Mouse (Mus musculus): ENCODE measurements around the gene Gm42957. TPM values are rescaled to one million over a fixed set of nuclear protein-coding genes. Genes with fewer than 3 reads are reported as not detected.
A peak's percentile ranks its signal among the peaks of the same experiment; 100 is the strongest.
"Not testable (repeated sequence)": the region's sequence is repeated elsewhere in the genome, so short reads cannot be mapped to it uniquely, and the experiment has no call there.

Gene Gm42957
- polyA plus RNA-seq, 1 experiment from 2014 or later = not detected

DNA sequence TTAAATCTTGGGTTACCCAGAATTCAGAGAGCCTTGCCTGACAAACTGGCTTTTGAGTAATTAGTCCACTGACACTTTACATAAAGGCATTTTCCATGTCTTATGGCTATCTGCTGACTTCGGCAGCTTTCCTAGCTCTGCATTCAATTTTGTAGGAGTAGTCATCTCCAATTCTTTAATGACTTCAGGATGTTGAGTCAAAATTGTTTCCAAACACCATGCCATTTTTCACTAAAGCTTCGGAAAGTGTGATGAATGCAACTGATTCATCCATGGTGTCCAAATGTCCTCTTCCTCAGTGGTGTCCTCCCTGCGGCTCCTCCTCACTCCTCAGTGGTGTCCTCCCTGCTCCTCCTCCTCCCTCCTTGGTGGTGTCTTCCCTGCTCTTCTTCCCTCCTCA lies 17.3 kb upstream of the Gm42957 start:
- DNase-seq (ENCODE audit: low spot score) = no peak

DNA sequence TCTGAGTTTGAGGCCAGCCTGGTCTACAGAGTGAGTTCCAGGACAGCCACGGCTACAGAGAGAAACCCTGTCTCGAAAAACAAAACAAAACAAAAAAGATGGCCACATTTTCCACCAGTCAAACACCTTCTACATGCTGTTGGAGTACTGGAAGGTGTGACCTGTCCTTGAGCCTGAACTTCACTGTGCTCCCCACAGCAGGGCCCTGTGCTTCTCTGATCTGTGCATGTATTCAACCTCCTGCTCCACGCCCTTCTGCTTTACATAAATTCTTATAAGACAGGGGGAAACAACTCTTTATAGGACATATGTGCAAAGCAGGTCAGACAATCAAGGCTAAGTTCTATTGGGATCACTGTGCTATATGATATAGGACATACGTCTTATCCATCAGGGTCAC lies 12.1 kb upstream of the Gm42957 start:
- no peak for DNase-seq (ENCODE audit: low spot score)

DNA sequence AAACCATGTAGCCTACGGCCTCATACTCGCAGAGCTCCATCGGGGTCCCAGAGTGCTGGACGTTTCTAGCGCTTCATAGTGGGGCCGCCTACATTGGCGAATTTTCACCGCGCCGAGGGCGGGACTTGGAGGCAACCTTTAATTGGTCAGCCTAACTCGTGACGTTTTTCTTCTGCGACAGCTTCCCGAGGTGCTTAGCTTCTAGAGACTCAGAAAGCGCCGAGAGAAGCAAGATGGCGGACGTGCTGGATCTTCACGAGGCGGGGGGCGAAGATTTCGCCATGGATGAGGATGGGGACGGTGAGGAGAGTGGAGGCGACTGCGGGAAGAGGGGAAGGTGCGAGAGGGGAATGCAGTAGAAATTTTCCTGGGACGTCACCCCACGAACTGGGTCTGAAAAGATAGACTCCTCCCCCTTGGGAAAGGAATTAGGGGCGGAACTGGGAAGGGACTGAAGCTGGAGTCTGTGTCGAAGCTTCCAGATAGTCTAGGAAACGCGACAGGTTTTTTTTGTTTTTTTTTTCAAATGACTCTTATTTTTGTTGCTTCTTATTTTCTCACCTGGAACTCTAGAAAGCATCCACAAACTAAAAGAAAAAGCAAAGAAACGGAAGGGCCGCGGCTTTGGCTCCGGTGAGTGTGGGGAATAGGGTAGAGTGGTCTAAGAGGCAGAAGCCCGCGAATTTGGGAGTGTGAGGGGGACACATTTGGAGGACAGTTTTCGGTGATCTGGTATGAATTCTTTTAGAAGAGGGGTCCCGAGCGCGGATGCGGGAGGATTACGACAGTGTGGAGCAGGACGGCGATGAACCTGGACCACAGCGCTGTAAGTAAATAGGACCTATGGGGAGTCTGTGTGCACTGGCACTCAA lies 5.3 kb upstream of the Gm42957 start, which contains the start of gene Rbm8a:
Rbm8a (plus strand) TSS at position 205 of the 872 bp plus-strand sequence.
- peak; percentile 97 for DNase-seq (ENCODE audit: low spot score)

DNA sequence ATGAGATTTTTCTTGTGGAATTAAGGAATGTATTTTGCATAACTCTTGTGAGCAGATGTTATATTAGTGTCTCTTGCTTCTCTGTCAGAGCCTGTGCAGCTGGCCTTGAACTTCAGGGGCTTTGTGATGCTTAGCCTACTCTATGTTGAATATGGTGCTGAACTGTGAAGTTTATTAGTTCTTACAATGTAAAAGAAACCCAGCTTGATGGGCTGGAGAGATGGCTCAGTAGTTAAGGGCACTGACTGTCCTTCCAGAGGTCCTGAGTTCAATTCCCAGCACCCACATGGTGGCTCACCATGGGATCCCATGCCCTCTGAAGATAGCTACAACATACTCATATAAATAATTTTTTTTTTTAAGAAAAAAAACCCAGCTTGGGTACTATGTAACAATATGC lies 3.2 kb upstream of the Gm42957 start:
- no peak for DNase-seq (ENCODE audit: low spot score)

DNA sequence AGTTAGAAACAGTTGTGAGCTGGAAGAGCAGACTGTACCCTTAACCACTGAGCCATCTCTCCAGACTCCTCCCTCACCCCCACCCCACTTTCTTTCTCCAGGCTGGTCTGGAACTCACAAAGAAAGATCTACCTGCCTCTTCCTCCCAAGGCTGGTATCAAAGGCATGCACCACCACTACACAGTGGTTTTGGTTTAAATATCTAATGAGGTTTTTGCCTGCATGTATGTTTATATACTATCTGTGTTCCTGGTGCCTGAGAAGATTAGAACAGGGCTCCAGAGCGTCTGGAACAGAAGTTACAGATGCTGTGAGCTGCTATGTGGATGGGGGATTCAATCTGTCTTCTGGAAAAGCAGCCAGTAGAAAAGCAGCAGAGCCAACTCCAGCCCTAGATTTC lies 1.3 kb upstream of the Gm42957 start:
- no peak for DNase-seq (ENCODE audit: low spot score)

DNA sequence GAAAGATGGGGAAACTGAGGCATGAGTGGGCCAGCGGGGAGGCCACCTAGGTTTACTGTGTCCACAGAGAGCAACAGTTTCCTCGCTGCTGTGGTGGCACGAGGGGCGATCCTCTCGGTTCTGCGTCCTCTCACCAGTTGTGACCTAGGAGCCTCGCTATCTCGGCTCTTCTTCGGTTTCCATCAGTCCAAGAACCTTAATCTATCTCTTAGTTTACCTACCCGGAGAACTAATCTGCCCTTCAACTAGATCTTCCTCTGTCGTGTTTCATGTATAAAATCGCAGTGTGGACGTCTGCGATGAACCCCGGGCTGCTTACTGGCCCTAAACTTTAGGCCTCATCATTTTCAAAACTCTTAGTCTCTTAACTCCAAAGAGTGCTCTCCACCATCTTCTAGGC lies 632 bp downstream of the Gm42957 start:
- DNase-seq (ENCODE audit: low spot score) = peak; percentile 2

DNA sequence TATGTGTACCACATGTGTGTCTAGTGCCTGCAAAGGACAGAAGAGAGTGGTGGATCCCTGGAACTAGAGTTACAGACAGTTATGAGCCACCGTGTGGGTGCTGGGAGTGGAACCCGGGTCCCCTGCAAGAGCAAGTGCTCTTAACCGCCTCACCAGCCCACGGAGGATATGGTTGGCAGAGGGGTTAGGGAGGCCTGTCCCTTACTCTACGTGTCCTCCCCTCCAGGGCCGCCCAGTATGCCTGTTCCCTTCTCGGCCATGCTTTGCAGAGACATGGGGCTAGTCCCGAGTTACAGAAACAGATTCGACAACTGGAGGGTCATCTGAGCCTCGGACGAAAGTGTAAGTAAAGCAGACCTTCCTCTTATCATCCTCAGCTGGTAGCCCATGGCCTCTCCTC lies 1.2 kb downstream of the Gm42957 start:
- no peak for DNase-seq (ENCODE audit: low spot score)

DNA sequence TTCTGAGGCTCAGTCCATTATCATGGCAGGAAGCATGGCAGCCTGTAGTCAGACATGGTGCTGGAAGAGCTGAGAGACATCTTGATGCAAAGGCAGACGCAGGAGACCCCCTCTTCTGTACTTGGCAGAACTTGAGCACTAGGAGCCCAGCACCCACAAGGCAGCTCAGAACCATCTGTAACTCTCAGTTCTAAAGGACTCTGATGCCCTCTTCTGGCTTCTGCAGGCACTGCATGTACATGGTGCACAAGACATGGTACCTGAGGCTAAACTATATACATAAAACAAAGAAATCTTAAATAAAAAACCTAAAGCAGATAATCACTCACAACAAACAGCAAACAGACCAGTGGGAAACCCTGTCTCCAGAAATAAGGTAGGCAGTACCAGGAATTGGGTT lies 3.9 kb downstream of the Gm42957 start:
- peak; percentile 70 for DNase-seq (ENCODE audit: low spot score)

DNA sequence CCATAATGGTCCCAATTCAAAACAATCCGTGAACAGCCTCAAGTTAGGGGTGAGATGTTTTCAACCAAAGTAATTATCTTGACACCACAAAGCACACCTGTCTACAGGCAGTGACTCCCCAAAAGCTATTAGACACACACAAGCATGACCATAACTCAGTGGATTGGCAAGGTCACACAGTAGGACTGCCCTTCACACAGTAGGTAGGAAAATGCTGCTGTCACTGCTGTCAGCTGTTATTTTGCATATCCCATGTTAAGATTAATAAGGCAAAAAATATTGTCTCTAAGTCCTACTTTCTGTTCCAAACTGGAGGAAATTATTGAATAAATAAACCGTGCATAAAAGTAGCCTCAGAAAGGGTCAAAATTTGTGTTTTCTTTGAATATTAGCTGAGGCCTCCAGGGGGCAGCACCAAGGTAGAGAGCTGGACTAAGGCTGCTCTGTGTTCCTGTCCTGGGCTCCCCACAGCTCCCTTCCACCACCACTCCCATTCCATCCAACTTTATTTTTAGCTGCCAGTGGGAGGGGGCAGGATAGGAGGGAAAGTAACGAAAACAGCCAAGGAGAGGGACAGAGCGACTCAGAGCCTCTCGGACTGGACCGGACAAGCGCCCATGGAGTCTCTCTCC lies 9.9 kb downstream of the Gm42957 start, which contains the start of gene Itga10:
Itga10 (plus strand) TSS at position 567 of the 632 bp plus-strand sequence.
- no peak for DNase-seq (ENCODE audit: low spot score)

DNA sequence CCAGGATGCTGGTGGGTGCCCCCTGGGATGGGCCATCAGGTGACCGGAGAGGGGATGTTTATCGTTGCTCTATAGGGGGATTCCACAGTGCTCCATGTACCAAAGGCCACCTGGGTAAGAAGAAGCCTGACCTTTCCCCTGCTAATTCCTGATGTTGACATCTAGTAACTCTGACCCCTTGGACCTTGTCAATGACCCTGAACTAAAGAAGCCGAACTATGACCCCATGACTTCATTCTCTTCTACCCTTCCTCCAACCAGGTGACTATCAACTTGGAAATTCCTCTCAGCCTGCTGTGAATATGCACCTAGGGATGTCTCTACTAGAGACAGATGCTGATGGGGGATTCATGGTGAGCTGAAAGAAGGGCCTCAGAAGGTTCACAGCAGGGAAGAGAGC lies 12.1 kb downstream of the Gm42957 start:
- no peak for DNase-seq (ENCODE audit: low spot score)

DNA sequence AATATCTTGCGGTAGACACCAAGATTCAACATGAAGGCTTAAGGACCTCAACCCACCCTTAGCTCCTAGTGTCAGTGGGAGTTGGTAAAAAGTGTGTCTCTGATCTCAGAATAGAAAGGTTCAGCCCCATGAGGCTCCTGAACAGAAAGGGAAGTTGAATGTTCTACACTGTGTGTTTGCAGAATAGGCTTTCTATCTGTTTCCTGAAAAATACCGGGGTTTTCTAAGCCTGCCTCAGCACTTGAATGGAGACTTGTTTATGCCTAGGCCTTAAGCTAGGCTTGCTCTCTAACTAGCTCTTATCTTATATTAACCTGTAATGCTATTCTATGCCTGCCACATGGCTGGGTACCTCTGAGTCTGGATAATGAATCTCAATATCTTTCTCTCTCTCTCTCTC lies 25.6 kb downstream of the Gm42957 start:
- no peak for DNase-seq (ENCODE audit: low spot score)

DNA sequence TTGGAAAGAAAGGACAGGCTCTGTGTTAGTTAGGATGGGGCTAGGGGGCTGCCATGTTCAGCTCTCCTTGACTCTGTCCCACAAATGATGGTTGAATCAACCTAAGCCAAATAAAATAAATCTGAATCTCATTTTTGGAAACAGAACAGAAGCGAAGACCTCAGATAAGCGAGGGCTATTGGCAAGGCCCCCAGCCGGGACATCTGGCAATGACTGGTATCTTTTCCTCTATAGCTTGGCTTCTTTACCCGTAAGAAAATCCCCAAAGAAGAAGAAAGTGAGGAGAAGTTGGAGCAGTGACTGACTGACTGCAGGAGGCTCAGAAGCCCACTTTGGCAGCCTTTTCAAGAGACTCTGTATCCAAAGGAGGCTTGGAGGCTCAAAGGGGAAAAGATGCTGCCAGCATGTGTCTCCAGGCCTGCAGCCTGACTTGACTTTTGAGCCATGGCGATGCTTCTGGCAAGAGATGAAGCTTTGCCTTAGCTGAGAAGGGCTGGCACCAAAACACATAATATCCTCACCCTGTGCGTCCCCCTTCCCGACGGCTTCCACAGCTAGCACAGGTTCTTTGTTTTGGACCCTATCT lies 27.6 kb downstream of the Gm42957 start:
- DNase-seq (ENCODE audit: low spot score) = no peak

DNA sequence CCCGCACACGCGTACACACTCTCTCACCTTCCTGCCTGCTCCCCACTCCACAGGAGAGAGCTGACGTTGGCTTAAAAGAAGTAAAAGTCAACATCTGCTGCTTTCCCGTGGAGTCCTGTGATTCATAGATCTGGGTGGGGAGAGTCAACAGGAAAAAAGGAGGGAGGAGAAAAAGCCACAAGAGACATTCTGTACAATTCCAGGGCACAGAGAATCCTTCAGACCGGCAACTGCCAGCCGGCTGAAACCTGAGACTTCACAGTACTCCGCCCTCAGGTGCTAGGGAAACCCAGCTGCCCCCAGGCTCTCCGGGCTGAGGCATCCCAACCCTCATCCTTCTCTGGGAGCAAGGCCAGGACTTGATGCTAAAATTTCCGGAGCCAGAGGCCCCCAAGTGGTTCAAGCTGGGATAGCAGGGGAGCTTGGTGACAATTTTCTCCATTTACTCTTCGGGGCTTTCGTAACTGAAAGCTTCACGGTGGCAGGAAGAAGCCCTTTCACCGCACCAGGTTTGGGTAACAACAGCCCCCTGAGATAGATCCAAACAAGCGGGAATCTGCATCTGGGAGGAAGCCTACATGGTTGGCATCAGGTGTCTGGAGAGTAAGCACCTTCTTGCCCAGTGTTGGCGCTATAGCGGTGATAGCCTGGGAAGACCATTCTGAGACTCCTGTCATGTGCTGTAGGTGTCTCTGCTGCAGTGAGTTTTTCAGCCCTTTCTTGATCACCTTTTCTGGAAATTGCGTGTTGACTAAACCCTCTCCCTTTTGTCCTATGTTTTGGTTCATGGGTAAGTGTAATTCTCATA lies 28.4 kb downstream of the Gm42957 start:
- peak; percentile 84 for DNase-seq (ENCODE audit: low spot score)

DNA sequence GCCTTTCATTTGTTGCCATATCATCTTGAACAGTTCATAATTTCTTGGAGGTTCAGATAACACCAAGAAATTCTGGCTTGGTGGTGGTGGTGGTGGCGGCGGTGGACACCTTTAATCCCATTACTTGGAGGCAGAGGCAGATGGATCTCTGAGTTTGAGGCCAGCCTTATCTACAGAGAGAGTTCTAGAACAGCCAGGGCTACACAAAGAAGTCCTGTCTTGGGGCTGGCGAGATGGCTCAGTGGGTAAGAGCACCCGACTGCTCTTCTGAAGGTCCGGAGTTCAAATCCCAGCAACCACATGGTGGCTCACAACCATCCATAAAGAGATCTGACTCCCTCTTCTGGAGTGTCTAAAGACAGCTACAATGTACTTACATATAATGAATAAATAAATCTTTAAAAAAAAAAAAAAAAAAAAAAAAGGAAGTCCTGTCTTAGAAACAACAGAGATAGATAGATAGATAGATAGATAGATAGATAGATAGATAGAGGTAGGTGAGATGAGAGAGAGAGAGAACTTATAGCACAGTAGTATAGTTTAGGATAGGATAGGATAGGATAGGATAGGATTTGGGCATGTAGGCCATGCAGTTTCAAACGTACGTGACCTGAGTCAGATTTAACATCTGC lies 30.6 kb downstream of the Gm42957 start:
- not testable (repeated sequence) for DNase-seq (ENCODE audit: low spot score)

DNA sequence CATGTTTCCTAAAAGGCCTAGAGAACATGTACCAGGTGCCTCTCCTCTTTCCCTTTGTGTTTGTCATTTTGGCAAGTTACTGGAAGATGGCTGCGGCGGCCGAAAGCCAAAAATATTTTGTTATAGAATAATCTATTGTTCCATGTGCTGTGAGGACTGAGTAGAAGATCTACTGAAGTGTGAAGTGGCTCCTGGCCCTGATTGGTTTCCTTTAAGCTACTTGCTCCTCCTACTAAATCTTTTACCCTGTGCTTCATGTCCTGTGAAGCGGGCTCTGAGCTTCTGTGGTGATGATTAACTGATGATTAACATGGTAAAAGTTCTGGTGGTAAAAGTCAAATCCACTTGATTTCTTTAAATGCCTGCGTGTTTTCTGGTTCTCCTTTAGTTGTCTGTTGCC lies 31.6 kb downstream of the Gm42957 start:
- no peak for DNase-seq (ENCODE audit: low spot score)

DNA sequence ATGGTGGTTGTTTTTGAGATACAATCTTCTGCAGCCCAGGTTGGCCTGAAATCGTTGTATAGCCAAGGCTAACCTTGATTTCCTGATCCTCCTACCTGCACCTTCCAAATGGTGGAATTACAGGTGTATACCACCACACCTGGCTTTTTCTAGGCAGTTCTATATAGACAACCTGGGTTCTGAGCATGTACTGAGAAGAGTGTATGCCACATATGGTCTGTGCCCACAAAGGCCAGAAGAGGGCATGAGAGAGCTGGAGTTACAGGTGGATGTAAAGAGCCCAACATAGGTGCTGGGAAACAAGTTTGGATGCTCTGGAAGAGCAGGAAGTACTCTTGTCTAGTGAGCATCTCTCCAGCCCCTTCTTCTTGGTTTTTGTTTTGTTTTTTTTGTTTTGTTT lies 32.0 kb downstream of the Gm42957 start:
- DNase-seq (ENCODE audit: low spot score) = peak; percentile 41

DNA sequence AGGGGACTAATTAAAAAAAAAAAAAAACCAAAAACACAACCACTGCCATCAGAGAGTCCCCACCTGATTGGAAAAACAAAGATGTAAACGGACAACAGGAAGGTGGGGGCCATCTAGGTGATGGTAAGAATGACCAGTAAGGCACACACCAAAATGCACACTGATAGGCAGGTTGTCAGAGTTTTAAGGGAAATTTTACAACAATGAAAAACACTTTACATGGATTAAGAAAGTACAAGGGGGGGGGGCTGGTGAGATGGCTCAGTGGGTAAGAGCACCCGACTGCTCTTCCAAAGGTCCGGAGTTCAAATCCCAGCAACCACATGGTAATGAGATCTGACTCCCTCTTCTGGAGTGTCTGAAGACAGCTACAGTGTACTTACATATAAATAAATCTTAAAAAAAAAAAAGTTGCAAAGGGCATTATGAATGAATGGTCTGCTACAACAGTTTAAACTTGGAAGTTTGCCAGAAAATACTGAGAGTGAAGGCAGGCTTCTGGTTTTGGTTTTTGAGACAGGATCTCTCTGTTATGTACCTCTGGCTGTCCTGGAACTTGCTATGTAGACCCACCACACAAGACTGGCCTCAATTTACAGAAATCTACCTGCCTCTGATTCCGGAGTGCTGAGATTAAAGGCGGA lies 33.3 kb downstream of the Gm42957 start:
- DNase-seq (ENCODE audit: low spot score) = no peak

DNA sequence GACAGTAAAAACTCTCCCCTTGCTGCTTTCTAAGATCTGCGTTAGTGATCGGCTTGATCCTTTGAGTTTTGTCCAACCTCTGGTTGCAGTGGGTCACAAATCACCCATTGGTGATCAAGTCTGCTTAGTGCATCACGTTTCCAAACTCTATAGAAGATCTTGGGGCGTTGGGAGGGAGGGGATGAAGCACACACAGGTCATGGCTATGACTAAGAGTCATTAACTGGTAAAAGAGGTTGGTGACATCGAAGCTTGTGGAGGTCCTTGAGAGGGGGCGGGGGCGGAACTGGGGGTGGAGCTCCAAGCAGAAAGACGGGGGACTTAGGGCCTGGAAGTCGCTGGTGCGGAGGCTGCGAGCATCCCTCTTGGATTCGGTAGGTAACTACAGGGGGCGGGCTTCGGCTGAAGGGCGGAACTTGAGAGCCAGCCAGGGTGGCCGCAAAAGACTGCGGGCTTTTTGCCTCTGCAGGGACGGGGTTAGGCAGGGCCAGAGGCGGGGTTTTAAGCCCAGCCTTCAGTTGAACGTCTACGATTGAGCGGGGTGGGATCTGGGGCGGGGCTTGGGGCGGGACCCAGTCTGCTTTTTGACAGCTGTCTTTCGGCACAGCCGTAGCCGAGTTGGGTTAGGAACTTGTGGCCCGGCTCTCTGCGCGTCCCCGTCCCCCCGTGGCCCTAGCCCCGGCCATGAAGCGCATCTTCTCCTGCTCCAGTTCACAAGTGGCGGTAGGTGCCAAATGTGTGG lies 34.6 kb downstream of the Gm42957 start, which contains the start of gene Ankrd35:
Ankrd35 (plus strand) TSS at position 405 of the 742 bp plus-strand sequence.
- peak; percentile 92 for DNase-seq (ENCODE audit: low spot score)

DNA sequence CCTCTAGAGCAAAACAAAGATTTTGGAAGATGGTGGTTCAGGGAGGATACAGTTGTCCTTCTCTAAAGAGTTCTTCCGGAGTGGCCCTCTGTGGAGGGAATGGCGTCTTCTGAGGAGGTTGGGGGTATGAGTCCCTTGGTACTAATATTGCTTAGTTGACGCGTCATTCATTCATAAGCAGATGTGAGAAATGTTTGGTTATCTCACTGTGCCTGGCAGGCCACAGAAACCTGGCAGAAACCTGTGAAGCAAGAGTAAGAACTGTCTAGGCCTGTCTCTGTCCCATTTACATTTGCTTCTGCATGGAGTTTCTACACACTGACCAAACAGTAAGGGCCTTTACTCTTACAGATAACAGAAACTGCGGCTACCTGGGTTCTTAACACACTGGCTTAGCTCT lies 36.2 kb downstream of the Gm42957 start:
- no peak for DNase-seq (ENCODE audit: low spot score)

DNA sequence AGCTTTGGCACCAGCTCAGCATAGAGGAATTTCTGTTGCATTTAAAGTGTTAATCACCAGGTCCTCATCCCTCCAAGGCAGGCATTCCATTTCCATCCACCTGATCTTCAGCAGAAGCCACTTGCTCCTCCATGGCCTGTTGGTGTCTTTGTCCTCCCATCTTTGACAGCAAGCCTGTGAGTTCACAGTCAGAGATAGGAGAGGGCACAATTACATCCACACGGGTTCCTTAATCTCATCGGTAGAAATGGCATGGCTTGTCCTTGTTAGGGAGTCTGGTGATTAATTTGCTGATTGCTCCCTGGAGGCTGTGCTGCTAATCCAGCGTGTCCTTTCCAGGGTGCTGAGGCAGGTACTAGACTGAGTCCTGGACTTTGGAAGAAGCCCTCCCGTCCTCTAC lies 38.2 kb downstream of the Gm42957 start:
- DNase-seq (ENCODE audit: low spot score) = no peak
